Mouse (Mus musculus) embryonic facial prominence, embryonic 13.5 days (tissue): ENCODE data around the gene Knstrn. TPM values are rescaled to one million over a fixed set of nuclear protein-coding genes. Genes with fewer than 3 reads are reported as not detected.

Experiments used
- ATAC-seq: fragments of 200-750 bp; cut with Nextera tagmentation; 2 replicates; pipeline ENCODE4 v1.8.0; 2017; ENCODE audit warnings: low read depth; ENCODE audit not compliant: insufficient number of reproducible peaks, insufficient read depth, low FRiP score, low TSS enrichment
- H3K27ac ChIP-seq: fragments of 300-500 bp; sonication (generic); 2 replicates; pipeline ENCODE4 v1.5.1; 2015; ENCODE audit warnings: moderate library complexity, mild to moderate bottlenecking, inconsistent platforms
- H3K27me3 ChIP-seq: fragments of 300-500 bp; sonication (generic); 2 replicates; pipeline ENCODE4 v1.6.1; 2015; ENCODE audit warnings: mild to moderate bottlenecking, inconsistent platforms
- H3K36me3 ChIP-seq: fragments of 300-500 bp; sonication (generic); 2 replicates; pipeline ENCODE4 v1.6.1; 2015; ENCODE audit warnings: mild to moderate bottlenecking, inconsistent platforms
- H3K4me1 ChIP-seq: fragments of 300-500 bp; sonication (generic); 2 replicates; pipeline ENCODE4 v1.6.1; 2015; ENCODE audit warnings: inconsistent platforms
- H3K4me2 ChIP-seq: fragments of 300-500 bp; sonication (generic); 2 replicates; pipeline ENCODE4 v1.6.1; 2015; ENCODE audit warnings: moderate library complexity, mild to moderate bottlenecking, inconsistent platforms
- H3K4me3 ChIP-seq: fragments of 300-500 bp; sonication (generic); 2 replicates; pipeline ENCODE4 v1.5.1; 2015; ENCODE audit warnings: mild to moderate bottlenecking, inconsistent platforms
- H3K9ac ChIP-seq: fragments of 300-500 bp; sonication (generic); 2 replicates; pipeline ENCODE4 v1.6.1; 2015; ENCODE audit warnings: mild to moderate bottlenecking, inconsistent platforms
- H3K9me3 ChIP-seq: fragments of 300-500 bp; sonication (generic); 2 replicates; pipeline ENCODE4 v1.6.1; 2016; ENCODE audit warnings: inconsistent platforms
- WGBS: fragments of 180-500 bp; shearing (Covaris S2); methylation state at CpG from one replicate; pipeline ENCODE4 v1.1.7; 2015; ENCODE audit warnings: mixed read lengths; 5-methylcytosine and 5-hydroxymethylcytosine counted together
- polyA plus RNA-seq: library from polyadenylated mRNA; unstranded; fragments of >200 nt; fragmentation: Nextera tagmentation; extraction: Ambion mirVana; gene quantifications from 2 replicates; pipeline ENCODE4 v1.2.1, GENCODE M21; 2015

The Knstrn gene
- polyA plus RNA-seq, 1 experiment from 2014 or later, result 115 TPM

DNA sequence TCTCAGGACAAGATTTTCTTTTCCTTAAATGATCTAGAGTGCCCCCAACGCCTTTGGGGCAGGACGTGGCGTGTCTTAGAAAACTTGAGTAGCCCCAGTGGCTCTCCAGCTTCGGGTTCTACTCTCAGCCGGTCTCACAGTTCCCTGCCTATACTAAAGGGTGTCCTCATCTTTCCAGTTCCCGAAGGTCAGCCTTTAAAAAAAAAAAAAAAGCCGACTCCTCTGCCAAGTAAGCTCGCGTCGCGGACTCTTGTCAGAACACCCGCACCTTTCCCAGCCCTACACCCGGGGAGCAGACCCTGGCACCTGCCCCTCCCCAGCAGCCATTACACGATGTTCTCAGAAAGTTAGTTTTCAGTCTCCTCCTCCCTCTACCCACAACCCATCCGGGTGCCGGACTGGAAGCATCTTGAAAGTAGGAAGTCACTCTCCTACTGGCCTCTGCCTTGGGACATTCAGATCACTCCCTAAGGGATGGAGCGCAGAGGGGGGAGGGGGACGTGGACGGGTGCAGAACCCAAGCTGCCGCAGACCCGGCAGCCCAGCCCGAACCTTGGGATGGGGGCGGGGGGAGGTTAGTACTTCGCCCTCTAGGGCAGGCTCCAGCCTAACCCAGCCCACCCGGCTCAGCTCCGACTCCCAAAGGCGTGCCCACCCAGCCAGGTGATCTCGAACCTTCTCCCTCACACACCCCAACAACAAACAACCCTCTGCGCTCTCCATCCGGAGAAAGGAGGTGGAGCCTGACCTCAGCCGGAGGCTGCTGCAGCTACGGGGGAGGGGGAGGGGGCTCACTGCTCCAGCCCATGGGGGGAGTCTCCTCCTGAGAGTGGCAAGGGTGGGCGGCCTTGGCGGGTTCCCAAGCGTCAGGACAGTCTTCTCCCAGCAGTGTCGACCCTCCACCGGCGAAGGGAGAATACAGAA, 82.4 kb downstream of the Knstrn start:
- WGBS, result 1% methylated on average over 38 of the region's 38 CpGs
- H3K9me3 ChIP-seq, result no peaks in the 10 kb centered on the region
- no peaks in the 10 kb centered on the region for H3K36me3 ChIP-seq
- H3K4me3 ChIP-seq, result peak overlapping the region; percentile 53
- H3K4me2 ChIP-seq, result peak overlapping the region; percentile 76
- H3K27me3 ChIP-seq, result peaks cover 92% of the 10 kb centered on the region
- H3K4me1 ChIP-seq, result peaks cover 37% of the 10 kb centered on the region
- no peak for ATAC-seq
- H3K9ac ChIP-seq, result peak overlapping the region; percentile 63
- no peak overlapping the region for H3K27ac ChIP-seq

DNA sequence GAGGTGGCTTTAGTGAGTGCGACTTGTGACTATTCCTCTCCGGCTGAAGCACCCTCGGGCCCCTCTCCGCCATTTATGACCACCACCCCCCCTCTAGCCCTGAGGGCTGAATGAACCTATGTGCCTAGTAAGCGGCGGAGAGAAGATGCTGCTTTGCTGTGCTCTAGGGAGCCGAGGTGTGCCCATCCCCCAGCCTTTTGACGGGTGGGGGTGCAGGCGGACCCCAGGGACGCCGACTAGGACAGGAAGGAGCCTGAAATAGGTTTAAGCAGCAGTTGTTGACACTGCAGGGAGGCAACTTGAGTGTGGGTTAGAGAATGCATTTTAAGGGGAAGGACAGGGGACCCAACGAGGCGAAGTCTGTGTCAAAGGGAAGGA, 83.1 kb downstream of the Knstrn start:
- Histone ChIP-seq H3K36me3 (no peaks in the 10 kb centered on the region), H3K4me1 (peaks cover 37% of the 10 kb centered on the region), H3K4me3 (peak overlapping the region; percentile 53), H3K4me2 (peak overlapping the region; percentile 76), H3K27ac (no peak overlapping the region), H3K9ac (peak overlapping the region; percentile 63), H3K27me3 (peaks cover 89% of the 10 kb centered on the region), H3K9me3 (no peaks in the 10 kb centered on the region)
- WGBS, result under 1% methylated on average over 13 of the region's 13 CpGs
- ATAC-seq, result no peak

DNA sequence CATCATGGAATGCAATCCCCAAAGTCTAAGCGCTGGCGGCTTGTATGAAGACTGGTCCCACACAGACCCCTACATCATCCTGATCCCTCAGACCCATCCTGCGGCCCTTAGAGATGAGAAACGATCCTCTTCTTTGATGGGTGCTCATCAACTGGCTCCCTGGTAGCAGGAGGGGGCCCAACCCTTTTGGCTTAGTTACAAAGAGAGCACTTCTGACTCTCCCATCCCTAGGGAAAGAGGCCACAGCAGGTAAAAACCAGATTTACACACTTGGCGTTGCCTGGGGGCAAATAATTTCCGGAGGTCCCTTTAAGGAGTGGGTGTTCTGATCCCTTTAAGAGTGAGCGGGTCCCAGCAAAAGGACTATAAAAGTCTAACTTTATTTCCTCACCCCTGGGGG, 83.6 kb downstream of the Knstrn start:
- no peak overlapping the region for H3K27ac ChIP-seq
- peaks cover 85% of the 10 kb centered on the region for H3K27me3 ChIP-seq
- peaks cover 38% of the 10 kb centered on the region for H3K4me1 ChIP-seq
- ATAC-seq, result no peak
- H3K4me2 ChIP-seq, result peak overlapping the region; percentile 76
- no peak overlapping the region for H3K9ac ChIP-seq
- H3K9me3 ChIP-seq, result no peaks in the 10 kb centered on the region
- H3K36me3 ChIP-seq, result no peaks in the 10 kb centered on the region
- WGBS, result under 1% methylated on average over 7 of the region's 7 CpGs
- peak overlapping the region; percentile 53 for H3K4me3 ChIP-seq

DNA sequence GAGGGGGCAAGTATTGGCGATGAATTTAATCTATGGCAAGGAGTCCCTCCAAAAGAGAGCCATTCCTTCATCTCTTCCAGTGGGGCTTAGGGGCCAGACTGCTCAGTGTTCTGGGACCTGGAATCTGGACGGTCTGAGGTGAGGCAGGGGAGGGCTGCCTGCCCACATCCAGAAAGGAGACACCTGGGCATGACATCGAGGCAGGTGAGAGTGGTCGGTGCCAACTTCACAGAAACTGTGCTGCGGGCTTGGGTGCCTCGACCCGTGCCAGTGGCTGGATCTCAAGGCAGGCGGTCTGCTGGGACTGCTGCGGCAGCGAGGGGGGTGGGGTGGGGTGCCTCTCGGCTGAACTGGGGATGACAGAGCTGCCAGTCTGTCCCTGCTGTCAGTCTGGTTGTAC, 84.0 kb downstream of the Knstrn start:
- Histone ChIP-seq H3K27me3 (peaks cover 85% of the 10 kb centered on the region), H3K9me3 (no peaks in the 10 kb centered on the region), H3K4me3 (peak overlapping the region; percentile 53; the same call in 1 of the 2 replicates), H3K36me3 (no peaks in the 10 kb centered on the region), H3K27ac (no peak overlapping the region), H3K4me1 (peaks cover 42% of the 10 kb centered on the region), H3K4me2 (peak overlapping the region; percentile 76; the same call in 1 of the 2 replicates), H3K9ac (no peak overlapping the region)
- WGBS, result 2% methylated on average over 11 of the region's 11 CpGs
- no peak for ATAC-seq

GRCm38 (mm10) chr2:118898771-118899170, 85.0 kb downstream of the Knstrn start:
- no peak overlapping the region for H3K27ac ChIP-seq
- H3K27me3 ChIP-seq, result peaks cover 86% of the 10 kb centered on the region
- H3K36me3 ChIP-seq, result no peaks in the 10 kb centered on the region
- ATAC-seq, result no peak
- H3K4me3 ChIP-seq, result no peak overlapping the region
- no peak overlapping the region for H3K4me2 ChIP-seq
- no peaks in the 10 kb centered on the region for H3K9me3 ChIP-seq
- H3K4me1 ChIP-seq, result peaks cover 51% of the 10 kb centered on the region
- WGBS, result 4% methylated on average over 4 of the region's 4 CpGs
- no peak overlapping the region for H3K9ac ChIP-seq

GRCm38 (mm10) chr2:118899306-118899705, 85.5 kb downstream of the Knstrn start:
- H3K36me3 ChIP-seq, result no peaks in the 10 kb centered on the region
- H3K27me3 ChIP-seq, result peaks cover 86% of the 10 kb centered on the region
- H3K4me3 ChIP-seq, result no peak overlapping the region
- no peak overlapping the region for H3K27ac ChIP-seq
- H3K9ac ChIP-seq, result no peak overlapping the region
- 12% methylated on average over 7 of the region's 7 CpGs for WGBS
- H3K4me1 ChIP-seq, result peaks cover 55% of the 10 kb centered on the region
- H3K4me2 ChIP-seq, result no peak overlapping the region
- H3K9me3 ChIP-seq, result no peaks in the 10 kb centered on the region
- no peak for ATAC-seq

- peaks cover 53% of the 10 kb centered on the region for H3K4me1 ChIP-seq
- no peaks in the 10 kb centered on the region for H3K36me3 ChIP-seq
- H3K9me3 ChIP-seq, result no peaks in the 10 kb centered on the region
- peaks cover 82% of the 10 kb centered on the region for H3K27me3 ChIP-seq
- under 1% methylated on average over 32 of the region's 32 CpGs for WGBS
- H3K4me2 ChIP-seq, result peak within 1 kb of the TSS; percentile 99
- peak within 1 kb of the TSS; percentile 85 for H3K4me3 ChIP-seq
- ATAC-seq, result no peak
- no peak within 1 kb of the TSS for H3K27ac ChIP-seq
- peak within 1 kb of the TSS; percentile 66 for H3K9ac ChIP-seq
Measured at GRCm38 (mm10) chr2:118899981-118900825, 86.4 kb downstream of the Knstrn start, which contains the start of gene Bahd1. Gene Bahd1 (plus strand): TSS chr2:118900377.

- H3K4me1 ChIP-seq, result peaks cover 51% of the 10 kb centered on the region
- H3K36me3 ChIP-seq, result no peaks in the 10 kb centered on the region
- H3K4me2 ChIP-seq, result peak overlapping the region; percentile 99
- H3K27ac ChIP-seq, result no peak overlapping the region
- peaks cover 77% of the 10 kb centered on the region for H3K27me3 ChIP-seq
- peak overlapping the region; percentile 66 for H3K9ac ChIP-seq
- no peaks in the 10 kb centered on the region for H3K9me3 ChIP-seq
- peak overlapping the region; percentile 85 for H3K4me3 ChIP-seq
- ATAC-seq, result no peak
- under 1% methylated on average over 11 of the region's 11 CpGs for WGBS
Measured at GRCm38 (mm10) chr2:118900826-118901140, 87.0 kb downstream of the Knstrn start.

GRCm38 (mm10) chr2:118901175-118902031, 87.6 kb downstream of the Knstrn start:
- H3K9ac ChIP-seq, result peak overlapping the region; percentile 83
- peak overlapping the region; percentile 85 for H3K4me3 ChIP-seq
- no peaks in the 10 kb centered on the region for H3K36me3 ChIP-seq
- under 1% methylated on average over 80 of the region's 120 CpGs for WGBS
- H3K4me2 ChIP-seq, result peak overlapping the region; percentile 99
- no peaks in the 10 kb centered on the region for H3K9me3 ChIP-seq
- peaks cover 70% of the 10 kb centered on the region for H3K27me3 ChIP-seq
- H3K4me1 ChIP-seq, result peaks cover 45% of the 10 kb centered on the region
- peak; percentile 91 for ATAC-seq
- peak overlapping the region; percentile 44 for H3K27ac ChIP-seq

DNA sequence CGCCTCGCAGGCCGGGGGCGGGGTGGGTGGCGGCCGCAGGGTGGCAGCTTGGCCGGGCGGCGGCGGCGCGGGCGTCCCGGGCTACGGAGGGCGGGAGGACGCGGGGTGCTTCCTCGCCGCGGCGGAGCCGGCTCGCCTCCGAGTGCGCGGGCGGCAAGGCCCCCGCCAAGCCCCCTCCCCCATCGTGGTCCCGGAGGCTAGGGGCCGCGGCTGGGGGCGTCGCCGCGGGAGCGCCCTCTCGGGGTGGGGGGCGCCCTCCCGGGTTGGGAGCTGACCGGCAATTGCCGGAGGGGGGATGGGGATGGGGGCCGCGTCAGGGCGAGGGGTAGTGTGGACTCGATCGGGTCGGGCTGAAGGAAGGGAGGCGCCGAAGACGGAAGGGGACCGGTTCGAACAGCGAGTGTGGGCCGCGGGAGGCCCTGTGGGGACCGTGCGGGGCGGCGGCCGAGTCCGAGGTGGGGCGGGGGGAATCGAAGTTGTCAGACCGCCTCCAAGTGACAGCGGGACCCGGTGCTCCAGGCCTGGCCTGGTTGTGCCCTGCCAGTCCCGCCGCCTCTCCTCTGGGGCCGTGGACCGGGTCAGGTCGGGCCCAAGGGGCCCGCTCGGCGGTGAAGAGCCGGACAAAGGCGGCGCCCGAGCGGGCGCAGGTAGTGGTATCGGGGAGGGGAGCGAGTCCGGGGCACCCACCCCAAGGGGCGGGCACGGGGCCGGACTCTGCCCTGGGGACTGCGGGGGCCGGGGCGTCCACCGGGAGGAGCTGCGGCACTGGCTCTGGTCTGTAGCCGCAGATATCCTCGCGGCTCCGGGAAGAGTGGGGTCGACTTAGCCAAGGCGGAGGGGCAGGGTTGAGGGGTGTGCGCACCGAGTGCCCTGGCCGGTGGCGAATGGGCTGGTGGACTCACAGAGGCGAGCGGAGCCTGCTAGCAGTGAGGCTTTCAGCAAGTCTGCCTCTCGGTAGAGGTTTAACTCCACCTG, 88.5 kb downstream of the Knstrn start:
- Histone ChIP-seq H3K36me3 (no peaks in the 10 kb centered on the region), H3K4me1 (peaks cover 36% of the 10 kb centered on the region), H3K27ac (peak overlapping the region; percentile 44; the same call in 1 of the 2 replicates), H3K9ac (peak overlapping the region; percentile 83), H3K9me3 (no peaks in the 10 kb centered on the region), H3K4me3 (peak overlapping the region; percentile 85), H3K27me3 (peaks cover 61% of the 10 kb centered on the region), H3K4me2 (peak overlapping the region; percentile 99)
- under 1% methylated on average over 101 of the region's 106 CpGs for WGBS
- no peak for ATAC-seq
